In genomic region chr5:129190077-129190476, GRCm38 (mm10) we compare ENCODE assay signal across 18 mouse cellular contexts.
DNase-seq lines count a peak whose midpoint lies in the region; ATAC-seq lines count a peak whose summit lies in the region.
"Had no signal": no experiment of that assay in that cellular context is flagged by ENCODE, and none has a peak within 500 bp of the region (broad histone marks: within the 10 kb centered on the region; RNA-seq: fewer than 3 reads in every experiment).

No protein-coding gene starts in this region.

- no peak overlapping the region for H3K4me2 ChIP-seq in hindbrain, embryonic 13.5 days
- no peak overlapping the region for H3K4me2 ChIP-seq in midbrain, embryonic 13.5 days (replicated peaks)
- H3K4me2 ChIP-seq in midbrain, embryonic 15.5 days = no peak overlapping the region
- no peak overlapping the region for H3K4me2 ChIP-seq in forebrain, embryonic 13.5 days
- H3K4me2 ChIP-seq: embryonic facial prominence, embryonic 15.5 days; forebrain, embryonic 12.5 days; kidney, embryonic 15.5 days; limb, embryonic 13.5 days had no signal

- H3K36me3 ChIP-seq in hindbrain, embryonic 10.5 days = no peaks in the 10 kb centered on the region
- H3K36me3 ChIP-seq in hindbrain, embryonic 13.5 days = no peaks in the 10 kb centered on the region
- H3K36me3 ChIP-seq in midbrain, embryonic 13.5 days = no peaks in the 10 kb centered on the region
- H3K36me3 ChIP-seq in midbrain, embryonic 15.5 days (replicated peaks) = no peaks in the 10 kb centered on the region
- H3K36me3 ChIP-seq in forebrain, embryonic 13.5 days (ENCODE audit: poor library complexity, severe bottlenecking) = no peaks in the 10 kb centered on the region
- H3K36me3 ChIP-seq: embryonic facial prominence, embryonic 15.5 days; forebrain, embryonic 12.5 days; kidney, embryonic 15.5 days; limb, embryonic 13.5 days had no signal

- H3K9ac ChIP-seq in hindbrain, embryonic 13.5 days = no peak overlapping the region
- no peak overlapping the region for H3K9ac ChIP-seq in midbrain, embryonic 13.5 days (replicated peaks)
- no peak overlapping the region for H3K9ac ChIP-seq in midbrain, embryonic 15.5 days
- H3K9ac ChIP-seq in forebrain, embryonic 13.5 days = no peak overlapping the region
- H3K9ac ChIP-seq: embryonic facial prominence, embryonic 15.5 days; forebrain, embryonic 12.5 days; kidney, embryonic 15.5 days; limb, embryonic 13.5 days had no signal

- no peaks in the 10 kb centered on the region for H3K27me3 ChIP-seq in hindbrain, embryonic 10.5 days (ENCODE audit: insufficient read depth, poor library complexity, severe bottlenecking)
- no peaks in the 10 kb centered on the region for H3K27me3 ChIP-seq in hindbrain, embryonic 13.5 days
- H3K27me3 ChIP-seq in midbrain, embryonic 13.5 days = no peaks in the 10 kb centered on the region
- H3K27me3 ChIP-seq in midbrain, embryonic 15.5 days (replicated peaks) = no peaks in the 10 kb centered on the region
- H3K27me3 ChIP-seq in forebrain, embryonic 13.5 days = no peaks in the 10 kb centered on the region
- H3K27me3 ChIP-seq: CH12.LX; embryonic facial prominence, embryonic 15.5 days; kidney, embryonic 15.5 days had no signal

- no peak for ATAC-seq in hindbrain, embryonic 13.5 days (ENCODE audit: low FRiP score)
- ATAC-seq in midbrain, embryonic 13.5 days = peak; percentile 62
- ATAC-seq in midbrain, embryonic 15.5 days (replicated peaks) = no peak
- ATAC-seq in forebrain, embryonic 13.5 days = no peak
- ATAC-seq: inflammation-experienced regulatory T-cells, adult 6 months had no signal

- no peaks in the 10 kb centered on the region for H3K9me3 ChIP-seq in hindbrain, embryonic 10.5 days
- H3K9me3 ChIP-seq in hindbrain, embryonic 13.5 days = no peaks in the 10 kb centered on the region
- no peaks in the 10 kb centered on the region for H3K9me3 ChIP-seq in midbrain, embryonic 13.5 days
- H3K9me3 ChIP-seq in midbrain, embryonic 15.5 days = no peaks in the 10 kb centered on the region
- H3K9me3 ChIP-seq in forebrain, embryonic 13.5 days (replicated peaks) = no peaks in the 10 kb centered on the region
- H3K9me3 ChIP-seq: embryonic facial prominence, embryonic 15.5 days; forebrain, embryonic 12.5 days; kidney, embryonic 15.5 days; limb, embryonic 13.5 days had no signal

- no peak for DNase-seq in hindbrain, embryonic 10.5 days (ENCODE audit: low spot score)
- peak; percentile 48 for DNase-seq in MN1 (ENCODE audit: low spot score)
- peak; percentile 25 for DNase-seq in skeletal muscle tissue, adult 2 months (ENCODE audit: low read depth, low spot score)
- no peak for DNase-seq in cerebellum, postnatal 14 days
- DNase-seq: cerebellum, adult 11-12 months; thymus, postnatal 36 days had no signal

- peak overlapping the region; percentile 64 for H3K27ac ChIP-seq in hindbrain, embryonic 10.5 days
- no peak overlapping the region for H3K27ac ChIP-seq in hindbrain, embryonic 13.5 days
- H3K27ac ChIP-seq in midbrain, embryonic 13.5 days = no peak overlapping the region
- H3K27ac ChIP-seq in midbrain, embryonic 15.5 days = no peak overlapping the region
- H3K27ac ChIP-seq in forebrain, embryonic 13.5 days = no peak overlapping the region
- H3K27ac ChIP-seq: embryonic facial prominence, embryonic 15.5 days; forebrain, embryonic 12.5 days; kidney, embryonic 15.5 days; layer of hippocampus, adult 2 months; left cerebral cortex, adult 2 months; limb, embryonic 13.5 days had no signal

- H3K4me3 ChIP-seq in hindbrain, embryonic 10.5 days = no peak overlapping the region
- H3K4me3 ChIP-seq in hindbrain, embryonic 13.5 days = no peak overlapping the region
- no peak overlapping the region for H3K4me3 ChIP-seq in midbrain, embryonic 13.5 days (replicated peaks)
- no peak overlapping the region for H3K4me3 ChIP-seq in midbrain, embryonic 15.5 days
- no peak overlapping the region for H3K4me3 ChIP-seq in forebrain, embryonic 13.5 days
- H3K4me3 ChIP-seq: embryonic facial prominence, embryonic 15.5 days; forebrain, embryonic 12.5 days; kidney, embryonic 15.5 days; layer of hippocampus, adult 2 months; left cerebral cortex, adult 2 months; limb, embryonic 13.5 days had no signal

- 70% methylated on average over 7 of the region's 7 CpGs for WGBS in hindbrain, embryonic 10.5 days
- WGBS in hindbrain, embryonic 13.5 days = 58% methylated on average over 7 of the region's 7 CpGs
- WGBS in midbrain, embryonic 13.5 days = 65% methylated on average over 7 of the region's 7 CpGs
- WGBS in midbrain, embryonic 15.5 days = 60% methylated on average over 7 of the region's 7 CpGs
- WGBS in forebrain, embryonic 13.5 days = 56% methylated on average over 7 of the region's 7 CpGs

- peaks cover 48% of the 10 kb centered on the region for H3K4me1 ChIP-seq in hindbrain, embryonic 10.5 days (replicated peaks)
- H3K4me1 ChIP-seq in hindbrain, embryonic 13.5 days (replicated peaks) = peaks cover 15% of the 10 kb centered on the region
- peaks cover 12% of the 10 kb centered on the region; the same call in 1 of the 2 replicates for H3K4me1 ChIP-seq in midbrain, embryonic 13.5 days (replicated peaks)
- peaks cover 7% of the 10 kb centered on the region; the same call in 1 of the 2 replicates for H3K4me1 ChIP-seq in midbrain, embryonic 15.5 days
- peaks cover 11% of the 10 kb centered on the region; the same call in 1 of the 2 replicates for H3K4me1 ChIP-seq in forebrain, embryonic 13.5 days
- H3K4me1 ChIP-seq: embryonic facial prominence, embryonic 15.5 days; limb, embryonic 13.5 days had no signal

Comparison
In these comparisons a context has a peak if more than half of its experiments do, and no peak if none do; other contexts are left out.
1. DNase-seq: peak in MN1 (single experiment) and skeletal muscle tissue, adult 2 months (single experiment); none in hindbrain, embryonic 10.5 days (single experiment) and cerebellum, postnatal 14 days (0 of 2).